Mouse (Mus musculus): ENCODE data around the gene Crp.

DNA sequence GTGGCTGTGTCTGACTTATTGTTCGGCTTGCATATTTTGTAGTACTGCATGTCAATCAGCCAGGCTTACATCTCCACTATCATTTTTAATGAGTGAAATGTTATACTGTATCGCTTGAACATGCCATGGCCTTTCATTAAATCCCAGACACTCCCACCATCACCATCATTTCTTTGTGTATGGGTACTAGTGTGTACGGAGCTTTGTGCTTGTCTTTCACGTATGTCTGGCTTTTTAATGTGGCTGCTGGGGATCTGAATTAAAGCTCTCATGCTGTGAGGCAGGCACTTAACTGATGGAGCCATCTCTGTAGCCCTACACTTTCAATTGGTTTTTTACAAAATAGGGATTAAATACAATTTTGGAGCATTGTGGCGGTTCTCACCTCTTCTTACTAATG lies 81.3 kb downstream of the Crp start:
- no peak for TF ChIP-seq CTCF (IDR thresholded peaks at IDR 0.05; ENCODE audit: low read depth)
- no peak for TF ChIP-seq EP300 (IDR thresholded peaks at IDR 0.05; ENCODE audit: low read depth)

Data from heart, postnatal 0 days (tissue).